11 mouse cellular contexts compared by ENCODE assay signal in genomic region chr4:81567928-81568327, GRCm38 (mm10).
DNase-seq lines count a peak whose midpoint lies in the region; ATAC-seq and TF ChIP-seq lines count a peak whose summit lies in the region.
"Had no signal": no experiment of that assay in that cellular context is flagged by ENCODE, and none has a peak within 500 bp of the region (broad histone marks: within the 10 kb centered on the region; RNA-seq: fewer than 3 reads in every experiment).

No protein-coding gene starts in this region.

- ATAC-seq in midbrain, postnatal 0 days (ENCODE audit: low FRiP score): peak; percentile 90
- ATAC-seq: Patski had no signal

- TF ChIP-seq CTCF in midbrain, postnatal 0 days (IDR thresholded peaks at IDR 0.05): no peak

- peak; percentile 54 for DNase-seq in layer of hippocampus, adult 11-12 months (ENCODE audit: low spot score)
- no peak for DNase-seq in layer of hippocampus, postnatal 25 days (ENCODE audit: extremely low spot score in 1 of 2, low spot score in 1 of 2)
- no peak for DNase-seq in embryonic facial prominence, embryonic 10.5 days (ENCODE audit: low spot score)
- peak; percentile 31 for DNase-seq in kidney, adult 18-20 months
- DNase-seq in midbrain, postnatal 0 days (ENCODE audit: low spot score): peak; percentile 91
- DNase-seq in thymus, postnatal 10 days (ENCODE audit: low spot score in 2 of 2): no peak
- no peak for DNase-seq in ovary, adult 18-20 months (ENCODE audit: low spot score)
- no peak for DNase-seq in urinary bladder, postnatal 36 days (ENCODE audit: low spot score in 2 of 2)

- H3K27me3 ChIP-seq in embryonic facial prominence, embryonic 10.5 days (replicated peaks; ENCODE audit: low read depth, poor library complexity, severe bottlenecking): peaks cover 5% of the 10 kb centered on the region; the same call in 1 of the 2 replicates
- no peaks in the 10 kb centered on the region for H3K27me3 ChIP-seq in midbrain, postnatal 0 days (ENCODE audit: insufficient read depth, low read length)
- H3K27me3 ChIP-seq: Patski had no signal

- peak overlapping the region; percentile 62 for H3K27ac ChIP-seq in embryonic facial prominence, embryonic 10.5 days (replicated peaks)
- H3K27ac ChIP-seq in midbrain, postnatal 0 days (ENCODE audit: low read depth, low read length): no peak overlapping the region
- H3K27ac ChIP-seq: heart, adult 2 months; macrophage had no signal

- no peak overlapping the region for H3K4me2 ChIP-seq in midbrain, postnatal 0 days (ENCODE audit: low read depth, low read length, poor library complexity, severe bottlenecking)

- no peak overlapping the region for H3K9ac ChIP-seq in midbrain, postnatal 0 days (replicated peaks; ENCODE audit: low read length, poor library complexity, severe bottlenecking)

- H3K4me3 ChIP-seq in embryonic facial prominence, embryonic 10.5 days: no peak overlapping the region
- H3K4me3 ChIP-seq in midbrain, postnatal 0 days (ENCODE audit: low read depth, low read length): no peak overlapping the region
- H3K4me3 ChIP-seq: heart, adult 2 months had no signal

- no peaks in the 10 kb centered on the region for H3K36me3 ChIP-seq in embryonic facial prominence, embryonic 10.5 days (replicated peaks)
- H3K36me3 ChIP-seq in midbrain, postnatal 0 days (ENCODE audit: insufficient read depth, low read length): no peaks in the 10 kb centered on the region

- H3K9me3 ChIP-seq in embryonic facial prominence, embryonic 10.5 days: no peaks in the 10 kb centered on the region
- no peaks in the 10 kb centered on the region for H3K9me3 ChIP-seq in midbrain, postnatal 0 days (ENCODE audit: low read length)

- 69% methylated on average over 5 of the region's 5 CpGs for WGBS in embryonic facial prominence, embryonic 10.5 days
- WGBS in midbrain, postnatal 0 days: 12% methylated on average over 5 of the region's 5 CpGs

- H3K4me1 ChIP-seq in embryonic facial prominence, embryonic 10.5 days: peaks cover 9% of the 10 kb centered on the region
- H3K4me1 ChIP-seq in midbrain, postnatal 0 days (ENCODE audit: insufficient read depth, low read length): no peaks in the 10 kb centered on the region

Comparison
In these comparisons a context has a peak if more than half of its experiments do, and no peak if none do; other contexts are left out.
1. DNase-seq: peak in layer of hippocampus, adult 11-12 months (single experiment), kidney, adult 18-20 months (single experiment) and midbrain, postnatal 0 days (single experiment); none in layer of hippocampus, postnatal 25 days (0 of 2), embryonic facial prominence, embryonic 10.5 days (single experiment), thymus, postnatal 10 days (0 of 2), ovary, adult 18-20 months (single experiment) and urinary bladder, postnatal 36 days (0 of 2).